Mouse (Mus musculus) gastrocnemius, postnatal 36 days (tissue): ENCODE measurements around the gene Klhdc8b. TPM values are rescaled to one million over a fixed set of nuclear protein-coding genes. Genes with fewer than 3 reads are reported as not detected.
A peak's percentile ranks its signal among the peaks of the same experiment; 100 is the strongest.

Source experiments
- DNase-seq, 2 experiments: peaks; one replicate each; pipeline ENCODE4 v3.0.0; 2022
- intact Hi-C: fragments of 180-260 bp; cut with DNase I; formaldehyde crosslinking; loops from one replicate; pipeline ENCODE4 v1.15.1; 2025
- total RNA-seq, 2 experiments: library from RNA; stranded (reverse); gene quantifications; 2 replicates each; pipeline ENCODE4 v1.2.3; 2021

Gene Klhdc8b
- total RNA-seq, 2 experiments from 2014 or later, result 1.7 to 3.1 TPM

DNA sequence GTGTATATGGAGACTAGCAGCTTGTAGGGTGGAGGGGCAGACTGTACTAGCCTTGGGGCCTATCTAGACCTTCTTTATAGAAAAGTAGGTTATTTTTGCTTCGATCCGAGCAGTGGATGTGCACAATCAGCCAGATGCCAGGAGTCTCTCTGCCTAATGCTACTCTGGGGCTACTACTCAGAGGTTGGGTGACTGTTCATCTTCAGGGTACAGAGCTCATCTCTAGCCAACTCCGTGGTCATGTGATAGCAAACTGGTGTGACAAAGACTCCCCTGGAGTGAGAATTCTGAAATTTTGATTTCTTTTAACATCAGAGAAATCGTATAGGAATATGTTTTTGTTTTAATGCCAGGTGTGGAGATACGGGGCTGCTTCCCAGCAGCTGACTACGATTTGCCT, 8.5 kb downstream of the Klhdc8b start:
- DNase-seq, result no peak
- intact Hi-C loops, result no loop called here

DNA sequence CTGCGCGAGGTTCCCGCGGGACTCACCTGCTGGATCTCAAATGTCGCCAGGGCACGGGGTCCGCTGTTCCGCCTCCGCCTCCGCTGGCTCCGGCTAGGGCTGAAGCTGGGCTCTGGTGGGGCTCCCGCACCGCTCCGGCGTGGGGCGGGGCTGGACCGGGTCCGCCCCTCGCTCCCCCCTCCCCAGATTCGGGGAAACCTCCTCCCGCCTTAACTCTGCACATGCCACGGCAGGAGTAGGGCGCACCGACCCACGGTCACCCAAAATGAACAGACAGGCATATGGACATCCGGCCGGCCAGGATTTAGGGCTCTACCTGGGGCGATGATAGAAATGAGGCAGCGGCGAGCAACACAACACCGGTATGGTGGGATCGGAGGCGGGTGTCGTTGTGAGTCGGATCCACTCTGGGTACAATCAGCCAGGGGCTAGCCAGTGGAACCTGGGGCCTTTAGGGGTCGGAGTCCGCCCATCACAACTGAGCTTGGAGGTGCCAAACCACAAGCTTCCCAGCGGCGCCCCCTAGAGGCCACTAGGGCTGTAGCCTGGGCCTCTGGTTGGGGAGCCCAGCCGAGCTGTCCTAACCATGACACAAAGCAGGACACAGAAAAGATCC, 9.0 kb downstream of the Klhdc8b start:
- intact Hi-C loops, result no loop called here
- peak; percentile 81 to 83 for DNase-seq

DNA sequence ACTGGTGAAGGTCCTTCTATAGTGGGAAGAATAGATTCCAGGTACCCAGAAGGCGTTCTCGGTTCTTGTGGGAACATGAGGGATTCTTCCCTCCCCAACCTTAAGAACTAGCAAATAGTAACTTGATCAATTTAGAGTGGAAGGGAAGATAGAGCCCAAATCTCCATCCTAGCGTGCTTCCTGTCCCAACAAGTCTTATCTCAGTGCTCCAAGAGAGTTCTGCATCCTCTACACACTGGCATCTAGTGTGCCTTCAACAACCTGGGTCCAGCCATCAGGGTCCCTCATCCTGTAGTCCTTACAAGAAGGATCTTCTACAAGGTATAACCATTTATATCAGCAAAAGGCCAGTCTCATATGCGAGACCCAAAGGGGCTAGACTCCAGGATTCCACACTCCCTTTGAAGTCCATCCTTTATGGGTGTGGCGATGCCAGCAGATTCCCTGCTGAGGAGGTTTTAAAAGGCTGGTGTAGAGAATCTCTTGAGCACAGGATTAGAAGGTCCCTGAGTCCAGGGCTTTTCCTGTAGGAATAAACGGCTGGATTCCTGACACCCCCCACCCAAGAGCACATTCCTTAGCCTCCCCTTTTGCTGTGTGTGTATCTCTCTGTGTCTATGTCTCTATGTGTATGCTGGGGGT, 9.7 kb downstream of the Klhdc8b start:
- DNase-seq, result no peak
- intact Hi-C loops, result no loop called here

DNA sequence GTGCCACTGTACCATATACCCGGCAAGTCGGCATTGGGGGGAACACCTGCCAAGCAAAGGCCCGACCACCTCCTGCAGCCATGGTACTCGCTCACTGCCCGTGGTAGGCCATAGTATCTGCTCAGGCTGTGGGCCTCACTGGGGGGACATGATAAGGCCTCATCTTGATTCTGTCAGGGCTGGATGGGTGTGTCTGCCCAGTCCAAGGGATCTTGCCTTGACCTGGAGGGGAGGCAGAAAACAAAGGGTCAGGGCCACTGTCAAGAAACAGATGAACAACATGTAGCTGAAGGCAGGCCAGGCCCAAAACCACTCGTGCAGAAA, 10.2 kb downstream of the Klhdc8b start:
- no peak for DNase-seq
- intact Hi-C loops, result no loop called here

DNA sequence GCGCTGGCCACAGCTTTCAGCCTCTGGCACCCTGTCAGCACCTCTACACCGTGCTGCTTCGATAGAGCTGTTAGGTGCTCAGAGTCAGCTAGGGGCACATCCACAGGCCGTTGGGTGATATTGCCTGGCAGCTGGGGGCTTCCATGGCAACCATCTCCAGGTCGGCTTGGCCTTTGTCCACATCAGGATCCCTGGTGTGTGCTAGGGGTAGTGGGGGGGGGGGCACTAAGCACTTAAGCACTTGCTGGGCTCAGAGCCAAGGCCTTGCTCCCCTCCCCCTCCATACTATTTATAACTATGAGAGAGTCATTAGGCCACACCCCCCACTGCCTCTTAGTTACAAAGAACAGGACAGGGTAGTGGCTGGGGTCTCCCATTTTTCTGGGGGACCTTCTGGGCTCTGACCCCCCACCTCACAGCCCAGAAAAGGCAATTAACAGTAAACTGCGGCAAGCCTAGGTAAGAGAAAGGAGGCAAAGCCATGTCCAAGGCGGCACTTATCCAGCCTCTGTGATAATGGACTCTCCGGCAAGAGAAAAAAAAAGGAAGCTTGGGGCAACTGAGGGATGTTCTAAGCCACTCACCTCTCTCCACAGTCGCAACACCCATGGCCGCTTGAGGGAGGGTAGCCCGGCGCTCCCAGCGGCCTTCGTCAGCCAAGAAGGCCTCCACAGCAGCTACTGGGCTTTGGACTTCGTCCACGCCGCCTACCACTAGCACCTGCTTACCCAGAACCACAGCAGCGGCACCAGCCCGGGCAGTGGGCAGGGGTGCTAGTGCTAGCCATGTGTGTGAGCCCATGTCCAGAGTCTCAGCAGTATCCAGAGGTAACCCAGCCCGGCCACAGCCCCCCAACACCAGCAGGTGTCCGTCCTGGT, 10.8 kb downstream of the Klhdc8b start:
- intact Hi-C loops, result no loop called here
- no peak for DNase-seq

DNA sequence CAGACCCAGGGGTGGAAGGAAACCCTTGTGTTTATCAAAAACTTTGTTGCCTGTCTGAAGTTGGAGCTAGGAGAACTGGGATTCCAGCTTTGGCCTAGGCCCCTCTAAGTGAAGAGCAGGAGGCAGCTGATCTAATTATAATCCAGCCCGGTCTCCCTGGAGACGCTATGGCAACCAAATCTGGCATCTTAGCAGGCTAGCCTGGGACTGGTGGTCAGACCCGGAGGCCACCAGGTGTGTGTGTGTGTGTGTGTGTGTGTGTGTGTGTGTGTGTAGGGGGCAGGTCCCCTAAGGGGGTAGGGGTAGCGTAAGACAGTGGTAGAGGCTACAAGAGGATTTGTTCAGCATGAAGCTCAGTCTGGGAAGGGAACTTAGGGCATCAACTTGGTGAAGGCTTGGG, 11.5 kb downstream of the Klhdc8b start:
- intact Hi-C loops, result no loop called here
- no peak for DNase-seq

DNA sequence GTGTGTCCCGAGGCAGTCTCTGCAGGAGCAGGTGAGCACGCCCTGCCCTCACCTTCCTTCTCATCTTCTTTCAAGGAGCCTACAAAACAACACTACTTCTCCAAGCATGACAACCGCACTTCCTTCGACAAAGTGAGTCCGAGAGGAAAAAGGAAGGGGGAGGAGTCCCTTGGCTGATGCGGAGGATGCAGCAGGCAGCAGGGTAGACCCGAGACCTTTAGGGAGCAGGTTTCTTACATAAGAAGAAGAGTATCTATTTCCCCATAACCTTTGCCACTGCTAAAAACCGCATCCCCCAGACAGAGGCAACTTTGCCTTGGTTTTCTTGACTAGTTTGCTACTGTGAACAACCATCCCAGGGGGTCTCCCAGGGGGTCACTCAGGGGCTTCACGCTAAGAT, 16.3 kb downstream of the Klhdc8b start:
- no peak for DNase-seq
- intact Hi-C loops, result no loop called here

DNA sequence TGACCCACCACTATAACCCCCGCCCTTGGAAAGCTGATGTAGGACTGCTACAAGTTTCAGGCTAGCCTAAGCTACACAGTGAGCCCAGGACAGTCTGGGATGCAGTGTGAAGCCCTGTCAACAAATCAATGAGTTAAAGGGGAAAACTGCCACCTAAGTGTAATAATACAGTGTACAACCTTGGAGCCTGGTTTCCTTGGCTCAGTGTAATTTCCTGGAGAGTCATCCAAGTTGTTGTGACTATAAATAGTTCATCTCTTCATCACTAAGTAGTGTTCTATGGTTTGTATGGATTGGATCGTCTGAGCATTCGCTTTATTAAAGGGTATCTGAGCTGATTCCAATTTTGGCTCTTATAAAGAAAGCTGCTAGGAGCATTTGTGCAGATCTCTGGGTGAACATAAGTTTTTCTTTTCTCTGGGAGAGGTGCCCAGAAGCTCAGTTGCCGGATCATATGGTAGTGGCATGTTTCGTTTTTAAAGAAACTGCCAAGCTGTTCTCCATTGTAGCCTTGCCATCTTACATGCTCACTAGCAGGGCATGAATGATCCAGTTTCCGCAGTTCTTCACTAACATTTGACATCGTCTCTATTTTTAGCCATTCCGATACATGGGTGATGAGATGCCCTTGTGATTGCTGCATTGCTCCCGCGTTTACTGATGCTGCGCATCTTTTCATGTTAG, 20.0 kb downstream of the Klhdc8b start:
- DNase-seq, result no peak
- intact Hi-C loops, result no loop called here

DNA sequence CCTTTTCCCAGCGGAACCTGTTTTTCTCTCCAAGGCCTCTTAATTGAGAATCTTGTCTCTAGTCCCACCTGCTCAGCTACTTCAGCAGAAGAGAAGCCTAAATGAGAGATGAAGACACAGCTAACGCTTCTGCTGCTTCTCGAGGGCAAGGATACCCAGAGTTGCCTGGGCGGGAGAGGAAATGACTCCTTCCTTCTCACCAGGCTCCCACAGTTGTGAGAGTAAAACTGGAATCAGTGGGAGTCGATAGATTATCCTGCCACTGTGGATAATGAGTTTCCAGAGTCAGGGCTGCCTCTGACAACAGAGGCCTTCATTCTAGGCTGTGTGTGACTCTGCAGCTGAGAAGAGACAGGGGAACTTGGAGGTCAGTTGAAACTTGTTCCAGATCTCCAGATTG, 20.9 kb downstream of the Klhdc8b start:
- no peak for DNase-seq
- intact Hi-C loops, result no loop called here

DNA sequence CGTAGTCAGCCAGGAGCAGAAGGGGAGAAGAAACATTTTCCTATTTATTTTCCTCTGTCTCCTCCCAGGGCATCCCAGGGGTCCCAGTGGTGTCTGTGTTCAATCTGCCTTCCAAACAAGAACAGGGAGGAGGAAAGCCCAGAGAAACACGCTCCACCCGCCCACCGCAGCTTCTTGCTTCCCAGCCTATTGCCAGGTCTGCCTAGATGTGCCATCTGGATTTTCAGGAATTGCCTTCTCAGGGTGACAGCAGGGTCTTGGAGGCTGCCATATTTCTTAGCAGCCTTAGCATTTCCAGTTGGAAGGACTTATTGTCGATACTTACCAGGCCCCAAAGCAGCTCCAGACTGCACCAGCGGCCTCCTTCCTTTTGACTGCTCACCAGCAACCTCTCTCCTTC, 22.2 kb downstream of the Klhdc8b start:
- DNase-seq, result no peak
- intact Hi-C loops, result loop anchor here (10.0 kb wide), 1 partner anchor 334 kb away; no protein-coding TSS in a partner anchor

DNA sequence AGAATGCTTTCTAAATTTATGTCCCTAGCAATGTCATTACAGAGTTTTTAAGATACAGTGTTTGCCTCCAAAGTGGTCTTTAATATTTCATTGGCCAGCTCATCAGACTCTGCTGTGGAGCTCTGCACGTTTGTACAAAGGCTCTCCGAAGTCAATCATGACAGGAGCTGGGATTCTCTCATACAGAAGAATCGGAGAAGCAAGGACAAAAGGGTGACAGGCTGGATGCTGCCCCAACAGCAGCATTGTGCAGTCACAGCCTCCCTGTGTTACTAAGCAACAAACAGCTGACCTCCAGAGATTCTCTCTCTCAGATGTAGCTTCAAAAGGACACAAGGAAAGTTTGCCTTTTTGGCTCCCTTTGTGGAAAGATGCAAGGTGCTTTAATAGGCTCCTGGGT, 25.2 kb downstream of the Klhdc8b start, which contains the start of gene BC048562:
Gene BC048562, plus strand, starts transcription at position 301 of the 400 bp plus-strand sequence.
- intact Hi-C loops, result loop anchor here (10.0 kb wide), 1 partner anchor 331 kb away; no protein-coding TSS in a partner anchor
- DNase-seq, result no peak

DNA sequence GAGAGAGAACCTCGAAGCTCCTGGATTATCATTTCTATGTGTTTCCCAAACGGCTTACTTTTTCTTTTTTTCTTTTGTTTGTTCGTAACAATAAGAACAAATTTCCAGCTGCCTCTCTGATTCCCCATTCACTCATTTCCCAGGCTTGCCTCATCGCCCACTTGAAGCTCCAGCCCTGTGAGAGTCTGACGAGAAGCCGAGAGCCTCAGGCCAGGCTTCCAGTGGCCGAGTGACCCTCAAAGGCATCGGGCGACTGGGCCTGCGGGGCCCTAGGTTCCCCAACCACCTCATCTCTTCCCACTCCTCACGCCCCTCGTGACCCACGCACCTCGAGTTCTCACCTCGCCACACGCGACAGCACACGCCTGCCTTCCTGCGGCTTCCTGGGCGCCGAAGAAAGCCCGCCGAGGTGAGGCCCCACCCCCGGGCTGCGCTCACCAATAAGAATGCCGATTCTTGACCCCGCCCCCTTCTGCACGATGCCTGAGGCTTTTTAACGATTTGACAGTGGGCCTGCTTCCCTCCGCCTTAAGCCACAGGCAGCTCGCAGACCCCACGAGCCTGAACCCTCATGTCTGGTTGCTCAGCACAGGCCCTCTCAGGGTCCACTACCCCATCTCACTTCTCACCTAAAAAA, 29.8 kb downstream of the Klhdc8b start:
- intact Hi-C loops, result loop anchor here (10.0 kb wide), 1 partner anchor 327 kb away; no protein-coding TSS in a partner anchor
- DNase-seq, result no peak

DNA sequence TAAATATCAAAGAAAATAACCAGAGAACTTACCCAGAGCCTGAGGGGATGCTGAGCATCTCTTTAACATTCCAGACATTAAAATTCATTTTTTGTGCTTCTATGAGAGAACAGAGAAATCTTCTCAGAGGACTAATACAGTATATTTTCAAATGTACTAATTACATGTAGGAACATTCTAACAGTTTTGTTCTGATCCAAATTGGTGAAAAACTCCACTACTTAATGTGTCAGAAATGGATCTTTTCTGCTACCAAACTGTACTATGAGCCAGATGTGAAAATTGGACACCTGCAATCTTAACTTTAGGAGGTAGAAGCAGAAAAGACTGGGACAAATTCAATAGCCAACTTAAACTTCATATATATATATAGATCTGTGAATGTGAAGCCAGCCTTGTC, 33.0 kb downstream of the Klhdc8b start, which contains the start of gene Ccdc36:
Gene Ccdc36, minus strand, starts transcription at position 101 of the 400 bp plus-strand sequence.
- no peak for DNase-seq

DNA sequence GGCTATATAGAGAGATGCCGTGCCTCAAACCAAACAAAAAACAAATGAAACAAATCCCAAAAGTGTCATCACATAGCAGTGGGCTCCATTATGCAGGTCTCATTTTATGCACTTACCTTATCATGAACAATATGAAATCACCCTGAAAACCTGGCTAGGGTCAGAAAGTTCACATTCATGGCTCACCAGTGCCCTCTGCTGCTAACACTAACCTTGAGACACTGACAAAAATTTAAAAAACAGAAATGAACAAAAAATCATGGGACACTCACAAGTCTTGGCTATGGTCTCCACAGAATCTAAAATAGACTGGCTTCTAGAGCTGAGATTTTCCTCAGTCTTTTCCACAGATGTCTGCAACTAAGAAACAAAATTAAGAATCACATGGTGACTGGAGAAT, 49.2 kb downstream of the Klhdc8b start:
- DNase-seq, result no peak
- intact Hi-C loops, result loop anchor here (2.0 kb wide), 1 partner anchor 127 kb away; no protein-coding TSS in a partner anchor

More for the DNA sequence above, 33.0 kb downstream of the Klhdc8b start, which contains the start of gene Ccdc36:
- intact Hi-C loops, result no loop called here

DNA sequence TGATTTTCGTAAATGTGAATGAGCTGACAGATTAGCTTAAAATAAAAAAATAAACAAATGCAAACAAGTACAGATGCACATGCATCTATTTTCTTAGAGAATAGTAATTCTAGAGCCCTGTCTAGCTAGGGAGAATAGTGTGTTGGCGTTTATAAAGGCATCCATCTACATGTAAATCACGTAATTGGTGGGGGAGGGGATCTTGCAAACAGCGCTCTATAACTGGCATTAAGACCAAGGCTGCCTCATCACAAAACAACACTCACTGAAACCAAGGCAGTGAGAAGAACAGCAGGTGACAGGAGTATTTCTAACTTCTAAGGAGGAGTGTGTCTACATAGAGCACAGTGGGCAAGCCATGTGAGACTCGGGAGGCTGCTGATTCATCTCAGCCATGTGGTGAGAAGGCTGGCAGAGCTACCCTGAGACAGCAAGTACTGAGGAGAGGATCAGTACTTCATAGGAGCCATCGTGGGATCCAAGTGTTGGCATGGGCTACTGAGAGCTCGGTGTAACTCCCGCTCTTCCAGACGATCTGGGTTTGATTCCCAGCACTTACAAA, 49.9 kb downstream of the Klhdc8b start:
- intact Hi-C loops, result no loop called here
- no peak for DNase-seq

DNA sequence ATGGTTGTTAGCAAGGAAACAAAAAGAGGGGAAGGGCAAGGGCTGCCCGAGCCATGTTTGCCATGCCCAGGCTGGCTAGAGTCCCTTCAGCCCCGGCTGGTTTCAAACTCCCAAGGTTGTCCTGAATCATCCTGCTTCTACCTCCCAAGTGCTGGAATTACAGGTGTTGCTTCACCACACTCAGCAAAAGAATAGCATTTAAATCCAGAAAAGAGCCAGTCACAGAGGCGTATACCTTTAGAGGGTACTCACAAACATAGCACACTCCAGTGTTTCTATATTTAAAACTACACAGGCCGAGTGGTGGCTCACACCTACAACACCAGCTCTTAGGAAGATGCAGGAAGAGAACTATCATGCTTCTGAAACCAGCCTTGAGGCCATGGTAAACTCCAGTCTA, 51.8 kb downstream of the Klhdc8b start:
- intact Hi-C loops, result no loop called here
- DNase-seq, result no peak

DNA sequence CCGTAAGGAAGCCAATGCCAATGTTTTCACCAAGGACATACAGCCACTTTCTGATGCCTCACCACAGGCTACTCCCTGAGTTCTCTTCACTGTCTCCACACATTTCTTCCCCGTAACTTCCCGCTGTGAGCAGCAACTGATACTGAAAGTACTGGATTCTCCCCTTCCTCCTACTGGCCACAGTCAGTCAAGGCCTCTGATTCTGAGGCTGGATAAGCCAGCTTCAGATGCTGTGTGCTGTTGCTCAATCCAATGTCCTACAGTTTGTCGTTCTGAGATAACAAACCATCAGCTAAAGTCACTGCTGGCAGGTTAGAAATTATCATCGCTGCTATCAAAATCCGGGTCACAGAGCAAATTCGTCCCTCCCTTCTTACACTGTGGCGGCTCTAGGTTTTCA, 56.9 kb downstream of the Klhdc8b start:
- intact Hi-C loops, result no loop called here
- DNase-seq, result no peak

DNA sequence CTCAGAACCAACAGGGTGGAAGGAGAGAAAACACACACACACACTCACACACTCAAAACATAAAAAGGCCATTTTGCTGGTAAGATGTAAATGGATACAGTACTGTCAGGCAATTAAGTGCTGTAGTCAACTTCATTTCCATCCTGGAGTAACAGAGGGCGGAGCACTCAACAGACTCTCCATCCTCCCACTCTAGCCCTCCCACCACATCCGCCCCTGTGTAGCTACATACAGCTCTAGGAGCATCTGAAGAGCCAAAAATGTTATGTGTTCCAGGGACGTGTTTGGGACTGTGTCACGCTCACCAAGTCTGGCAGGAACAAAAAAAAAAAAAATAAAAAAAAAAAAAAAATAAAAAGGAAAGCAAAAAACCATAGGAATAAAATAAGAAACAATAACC, 58.3 kb downstream of the Klhdc8b start:
- no peak for DNase-seq
- intact Hi-C loops, result no loop called here

DNA sequence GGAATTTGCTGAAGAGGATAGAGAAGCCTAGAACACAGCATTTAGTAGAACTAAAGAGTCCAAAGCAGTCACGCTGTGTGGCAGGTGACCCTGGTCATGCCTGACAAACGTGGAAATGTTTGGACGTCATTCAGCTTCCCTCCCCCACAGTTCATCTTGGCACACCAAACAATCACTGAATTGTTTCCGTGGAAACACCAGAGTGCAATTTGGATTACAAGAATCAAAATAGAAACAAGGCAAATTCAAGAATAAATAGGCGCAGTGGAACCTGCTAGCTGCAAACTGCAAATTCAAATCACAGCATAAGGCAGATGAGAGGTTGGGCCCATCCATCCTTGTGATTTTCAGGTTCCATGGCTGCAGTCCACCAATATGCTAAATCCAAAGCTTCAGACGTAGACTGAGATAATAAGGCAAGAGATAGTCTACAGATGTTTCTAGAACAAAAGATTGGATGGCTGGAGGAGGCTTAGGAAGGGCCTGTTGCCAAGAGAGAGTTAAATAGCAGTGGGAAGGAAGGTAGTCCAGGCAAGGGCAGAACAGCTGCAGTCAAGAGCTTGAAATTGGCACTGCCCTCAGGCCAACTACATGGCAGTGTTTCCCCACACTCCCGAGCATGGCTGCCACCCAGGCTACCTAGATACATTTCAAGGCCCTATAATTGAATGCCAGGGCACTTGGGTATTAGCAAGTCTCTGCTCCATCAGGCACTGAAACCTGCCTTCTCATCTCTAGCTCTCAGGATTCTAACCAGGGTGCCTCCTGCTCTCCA, 60.0 kb downstream of the Klhdc8b start:
- intact Hi-C loops, result no loop called here

More for the DNA sequence above, 60.0 kb downstream of the Klhdc8b start:
- DNase-seq, result peak; percentile 30 to 33
